Mouse (Mus musculus): ENCODE results near the gene Add1. TPM values are rescaled to one million over a fixed set of nuclear protein-coding genes. Genes with fewer than 3 reads are reported as not detected.

The Add1 gene
- total RNA-seq (2017): 399 and 418 TPM in 2 replicates

DNA sequence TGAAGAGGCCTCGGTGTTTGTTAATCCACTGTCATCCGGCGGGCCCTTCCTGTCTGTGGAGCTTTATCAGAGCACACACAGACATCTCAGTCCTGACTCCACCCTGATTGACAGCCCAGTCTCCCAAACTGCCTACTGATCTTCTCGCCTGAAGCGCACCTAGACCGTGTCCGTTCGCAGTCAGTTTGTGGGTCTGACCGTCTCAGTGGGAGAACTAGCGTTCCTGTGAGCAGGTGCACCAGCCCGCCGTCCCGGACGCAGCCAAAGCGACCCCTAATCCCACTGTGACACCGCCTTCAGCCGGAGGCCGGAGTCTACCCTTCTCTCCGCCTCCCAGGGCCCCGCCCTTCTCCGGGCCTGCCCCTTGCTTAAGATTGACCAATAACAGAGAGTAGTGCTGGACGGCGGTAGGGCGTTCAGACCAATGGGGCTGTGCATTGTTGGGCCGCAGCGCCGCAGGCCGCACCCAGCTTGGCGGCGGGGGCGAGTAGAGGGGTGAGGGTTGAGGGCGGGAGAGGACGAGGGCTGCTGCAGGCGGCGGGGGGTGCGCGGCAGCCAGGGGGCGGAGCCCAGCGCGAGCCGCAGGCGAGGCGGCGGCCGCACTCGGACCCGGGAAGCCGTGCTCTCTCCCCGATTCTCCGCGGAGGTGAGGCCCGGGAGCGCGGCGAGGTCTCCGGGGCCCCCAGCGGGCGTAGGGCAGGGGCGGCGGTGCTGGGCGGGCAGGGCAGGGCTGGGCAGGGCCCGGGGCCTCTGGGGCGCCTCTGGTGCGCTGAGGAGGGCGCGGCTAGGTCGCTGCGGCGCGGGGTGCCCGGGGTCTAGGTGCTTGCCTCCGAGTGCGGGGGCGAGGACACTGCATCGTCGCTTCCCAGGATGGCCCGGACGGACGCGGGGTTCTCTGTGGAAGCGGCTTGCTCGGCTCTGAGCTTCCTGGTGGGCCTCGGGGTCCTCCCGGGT is at the start of gene Add1:
Gene Add1 (plus strand): TSS at position 397 of the 954 bp plus-strand sequence.
- ATAC-seq (ENCODE audit: extremely low read depth, insufficient number of reproducible peaks, low FRiP score, poor library complexity, severe bottlenecking): peak; percentile 94

DNA sequence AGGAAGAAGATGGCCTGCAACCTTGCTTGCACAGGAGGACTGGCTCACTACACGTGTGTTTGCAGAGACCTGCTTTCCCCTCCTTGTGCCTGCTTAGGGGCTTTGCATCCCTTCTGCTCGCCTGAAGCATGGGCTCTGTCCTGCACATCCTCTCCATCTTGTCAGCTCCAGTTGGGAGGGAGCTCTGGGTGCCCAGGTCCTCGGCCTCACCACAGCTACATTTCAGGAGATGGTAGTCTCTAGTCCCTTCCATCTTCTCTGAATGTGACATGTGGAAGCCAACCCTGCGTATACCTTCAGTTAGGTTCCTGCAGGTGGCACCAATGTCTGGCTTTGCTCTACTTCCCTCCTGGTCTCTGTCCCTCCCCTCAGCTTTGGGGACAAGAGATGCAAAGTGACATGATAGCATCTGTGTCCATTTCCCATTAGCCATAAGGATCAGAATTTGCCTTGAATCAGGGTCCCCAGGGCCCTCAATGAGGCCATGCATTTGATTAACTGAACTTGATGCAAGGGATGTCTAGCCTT is 49.4 kb upstream of the Add1 start:
- ATAC-seq (ENCODE audit: extremely low read depth, insufficient number of reproducible peaks, low FRiP score, poor library complexity, severe bottlenecking): peak; percentile 43; the same call in 1 of the 2 replicates

DNA sequence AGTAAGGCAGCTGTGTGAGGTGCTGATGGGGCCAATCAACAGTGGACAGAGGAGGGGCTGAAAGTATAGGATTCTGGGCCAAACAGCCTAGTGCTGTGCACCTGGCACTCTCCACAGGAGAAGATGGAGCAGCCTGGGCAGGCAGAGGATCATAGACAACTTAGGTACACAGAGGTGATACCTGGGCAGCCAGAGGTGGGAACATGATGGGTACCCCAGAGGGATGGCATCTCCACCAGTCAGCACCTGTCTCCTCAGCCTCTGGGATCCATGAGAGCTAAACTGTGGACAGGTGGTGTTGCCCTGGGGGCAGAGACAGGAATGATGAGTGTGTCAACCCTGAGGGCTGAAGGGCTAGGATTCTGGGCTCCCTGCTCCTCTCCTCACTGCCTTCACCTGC is 49.0 kb upstream of the Add1 start:
- ATAC-seq (ENCODE audit: extremely low read depth, insufficient number of reproducible peaks, low FRiP score, poor library complexity, severe bottlenecking): no peak

- ATAC-seq (ENCODE audit: extremely low read depth, insufficient number of reproducible peaks, low FRiP score, poor library complexity, severe bottlenecking): peak; percentile 87
Measured at GRCm38 (mm10) chr5:34525663-34526476, 47.6 kb upstream of the Add1 start, which contains the start of gene Sh3bp2. TSS of gene Sh3bp2 (plus strand) at chr5:34525838.

GRCm38 (mm10) chr5:34526477-34526775 is 47.0 kb upstream of the Add1 start:
- no peak for ATAC-seq (ENCODE audit: extremely low read depth, insufficient number of reproducible peaks, low FRiP score, poor library complexity, severe bottlenecking)

DNA sequence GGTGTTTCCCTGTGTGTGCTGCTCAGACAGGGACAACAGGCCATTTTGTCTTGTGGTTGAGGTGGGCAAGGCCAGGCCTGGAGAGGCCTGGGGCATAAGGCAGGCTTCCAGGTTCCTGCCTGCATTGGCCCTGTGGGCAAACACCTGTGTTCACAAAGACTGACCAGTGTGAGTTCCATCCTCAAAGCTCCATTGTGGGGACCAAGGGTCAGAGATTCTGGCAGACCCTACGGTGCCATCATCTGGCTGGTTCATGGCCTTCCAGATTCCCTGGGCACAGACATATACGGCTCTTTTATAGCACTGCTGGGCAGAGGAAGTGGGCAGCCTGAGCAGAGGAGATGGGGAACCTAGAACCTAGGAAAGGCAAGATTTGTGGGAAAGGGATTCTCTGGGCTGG is 46.1 kb upstream of the Add1 start:
- ATAC-seq (ENCODE audit: extremely low read depth, insufficient number of reproducible peaks, low FRiP score, poor library complexity, severe bottlenecking): no peak

DNA sequence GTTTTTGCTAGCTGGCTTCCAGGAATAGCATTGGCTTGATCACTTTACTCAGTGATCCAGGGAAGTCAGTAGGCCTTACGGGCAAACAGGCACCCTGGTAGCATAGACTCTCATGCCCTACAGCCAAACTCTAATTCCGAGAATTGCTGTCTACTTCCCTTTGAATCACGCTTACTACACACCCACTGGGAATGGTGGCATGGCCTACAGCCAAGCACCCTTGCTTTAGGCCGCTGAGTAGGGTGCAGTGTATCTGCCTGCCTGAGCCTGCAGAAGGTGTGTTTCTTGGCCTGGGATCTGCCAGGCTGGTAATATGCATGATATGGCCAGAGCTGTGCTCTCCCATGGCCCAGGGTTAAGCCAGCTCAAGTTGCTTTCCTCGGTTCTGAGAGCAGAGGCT is 44.7 kb upstream of the Add1 start:
- ATAC-seq (ENCODE audit: extremely low read depth, insufficient number of reproducible peaks, low FRiP score, poor library complexity, severe bottlenecking): no peak

DNA sequence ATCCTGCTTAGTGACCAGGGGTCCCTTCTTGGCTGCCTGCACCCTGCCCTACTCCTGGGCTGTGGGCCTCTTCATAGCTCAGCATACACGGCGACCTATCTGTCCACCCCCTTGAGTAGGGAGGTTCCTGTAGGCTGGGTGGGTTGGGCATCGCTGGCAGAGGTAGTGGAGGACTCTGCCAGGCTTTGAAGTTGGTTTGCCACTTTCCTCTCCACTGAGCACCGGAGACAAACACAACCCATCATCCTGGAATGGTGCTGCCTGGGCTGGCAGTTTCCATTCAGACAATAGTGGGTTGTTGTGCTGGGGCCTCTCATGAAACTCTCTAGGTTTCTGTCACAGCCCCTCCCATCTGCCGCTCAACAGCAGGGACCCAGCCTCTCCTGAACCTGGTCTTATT is 43.3 kb upstream of the Add1 start:
- no peak for ATAC-seq (ENCODE audit: extremely low read depth, insufficient number of reproducible peaks, low FRiP score, poor library complexity, severe bottlenecking)

GRCm38 (mm10) chr5:34530687-34531086 is 42.8 kb upstream of the Add1 start:
- ATAC-seq (ENCODE audit: extremely low read depth, insufficient number of reproducible peaks, low FRiP score, poor library complexity, severe bottlenecking): no peak

DNA sequence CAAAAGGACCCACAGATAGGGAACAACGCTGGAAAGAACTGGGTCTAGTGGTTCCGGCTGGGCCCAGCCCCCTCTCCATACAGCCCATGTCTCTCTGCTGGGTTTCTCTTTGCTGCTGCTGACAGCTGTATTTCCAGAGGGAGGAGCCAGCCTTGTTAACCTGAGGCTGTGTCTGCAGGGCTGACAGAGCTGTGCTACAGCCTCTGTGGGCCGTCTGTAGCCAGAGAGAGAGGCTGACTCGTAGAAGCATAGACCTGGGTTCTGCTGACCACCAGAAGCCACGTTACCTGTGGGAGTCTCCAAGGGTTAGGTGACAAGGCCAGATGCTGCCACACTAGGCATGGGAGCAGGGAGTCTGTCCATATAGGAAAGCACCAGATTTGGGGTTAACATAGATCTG is 40.4 kb upstream of the Add1 start:
- no peak for ATAC-seq (ENCODE audit: extremely low read depth, insufficient number of reproducible peaks, low FRiP score, poor library complexity, severe bottlenecking)

DNA sequence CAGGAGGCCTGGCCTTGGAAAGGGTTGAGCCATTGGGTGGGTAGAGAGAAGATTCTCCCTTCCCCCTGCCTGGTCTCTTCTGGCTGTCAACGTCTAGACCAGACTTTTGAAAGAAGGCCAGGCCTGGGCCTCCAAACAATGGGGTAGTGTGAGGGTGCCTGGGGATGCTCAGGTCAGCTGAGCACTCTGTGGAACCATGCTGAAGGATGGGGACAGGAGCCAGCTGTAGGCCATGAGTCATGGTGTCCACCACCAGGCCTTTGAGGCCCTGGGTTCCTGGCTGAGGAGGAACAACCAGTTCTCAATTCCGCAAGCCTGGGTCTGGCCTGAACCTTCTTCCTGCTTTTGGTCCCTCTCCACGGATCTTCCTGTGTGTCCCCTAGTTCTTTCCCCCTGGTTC is 39.6 kb upstream of the Add1 start:
- peak; percentile 37 for ATAC-seq (ENCODE audit: extremely low read depth, insufficient number of reproducible peaks, low FRiP score, poor library complexity, severe bottlenecking)

GRCm38 (mm10) chr5:34534776-34535581 is 38.5 kb upstream of the Add1 start:
- ATAC-seq (ENCODE audit: extremely low read depth, insufficient number of reproducible peaks, low FRiP score, poor library complexity, severe bottlenecking): no peak

DNA sequence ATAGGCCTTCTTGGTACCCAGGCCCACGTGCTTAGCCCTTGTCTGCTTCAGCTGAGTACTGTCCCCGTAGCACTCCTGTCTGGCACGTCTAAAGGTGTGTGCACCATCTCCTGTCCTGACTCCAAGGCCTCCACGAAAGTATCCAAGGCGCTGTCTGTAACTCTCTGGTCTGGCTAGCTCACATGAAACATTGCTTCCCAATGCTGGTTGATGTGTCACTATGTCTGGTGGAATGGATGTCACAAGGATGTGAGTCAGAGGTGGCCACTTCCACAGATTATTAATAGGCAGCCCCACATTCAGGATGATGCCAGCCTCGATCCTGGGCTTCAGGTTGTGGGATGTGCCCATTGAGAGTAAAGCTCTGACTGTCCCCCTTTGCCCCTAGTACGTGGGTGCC is 37.6 kb upstream of the Add1 start:
- ATAC-seq (ENCODE audit: extremely low read depth, insufficient number of reproducible peaks, low FRiP score, poor library complexity, severe bottlenecking): no peak

- ATAC-seq (ENCODE audit: extremely low read depth, insufficient number of reproducible peaks, low FRiP score, poor library complexity, severe bottlenecking): peak; percentile 23; the same call in 1 of the 2 replicates
Measured at GRCm38 (mm10) chr5:34538079-34538478, 35.4 kb upstream of the Add1 start.

GRCm38 (mm10) chr5:34538527-34538926 is 34.9 kb upstream of the Add1 start:
- peak; percentile 57 for ATAC-seq (ENCODE audit: extremely low read depth, insufficient number of reproducible peaks, low FRiP score, poor library complexity, severe bottlenecking)

GRCm38 (mm10) chr5:34539121-34539520 is 34.3 kb upstream of the Add1 start:
- ATAC-seq (ENCODE audit: extremely low read depth, insufficient number of reproducible peaks, low FRiP score, poor library complexity, severe bottlenecking): no peak

- ATAC-seq (ENCODE audit: extremely low read depth, insufficient number of reproducible peaks, low FRiP score, poor library complexity, severe bottlenecking): no peak
Measured at GRCm38 (mm10) chr5:34542166-34542565, 31.3 kb upstream of the Add1 start.

DNA sequence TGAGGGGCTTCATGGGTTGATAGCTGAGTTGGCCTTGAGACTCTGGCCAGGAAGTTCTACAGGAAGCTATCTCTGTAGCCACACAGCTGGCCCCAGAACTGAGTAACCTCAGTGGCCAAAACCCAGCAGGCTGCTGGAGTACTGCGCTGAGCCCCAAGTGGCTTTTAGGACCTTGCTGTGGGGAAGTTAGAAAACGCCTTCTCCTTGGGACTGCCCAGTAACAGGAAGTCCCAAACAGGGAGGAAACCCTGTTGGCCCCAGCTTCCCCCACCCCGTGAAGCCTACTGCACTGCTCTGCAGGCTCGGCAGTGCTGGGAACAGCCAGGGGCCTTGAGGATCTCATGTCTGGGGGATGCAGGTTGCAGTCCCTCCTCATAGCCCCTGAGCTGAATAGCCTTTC is 30.4 kb upstream of the Add1 start:
- ATAC-seq (ENCODE audit: extremely low read depth, insufficient number of reproducible peaks, low FRiP score, poor library complexity, severe bottlenecking): peak; percentile 47

- peak; percentile 17; the same call in 1 of the 2 replicates for ATAC-seq (ENCODE audit: extremely low read depth, insufficient number of reproducible peaks, low FRiP score, poor library complexity, severe bottlenecking)
Measured at GRCm38 (mm10) chr5:34547410-34547809, 26.1 kb upstream of the Add1 start.
